Mouse (Mus musculus): ENCODE data around the gene Col24a1.
"Not testable (repeated sequence)": the region's sequence is repeated elsewhere in the genome, so short reads cannot be mapped to it uniquely, and the experiment has no call there.

Col24a1 gene

GRCm38 (mm10) chr3:145356865-145357487, 64.7 kb downstream of the Col24a1 start:
- DNase-seq (ENCODE audit: low spot score), result no peak

GRCm38 (mm10) chr3:145365227-145365626, 73.0 kb downstream of the Col24a1 start:
- DNase-seq (ENCODE audit: low spot score), result no peak

GRCm38 (mm10) chr3:145367176-145367717, 75.0 kb downstream of the Col24a1 start:
- no peak for DNase-seq (ENCODE audit: low spot score)

GRCm38 (mm10) chr3:145376298-145376697, 84.0 kb downstream of the Col24a1 start:
- no peak for DNase-seq (ENCODE audit: low spot score)

- no peak for DNase-seq (ENCODE audit: low spot score)
These were observed 90.8 kb downstream of the Col24a1 start for GRCm38 (mm10) chr3:145383095-145383494.

GRCm38 (mm10) chr3:145386434-145386833, 94.2 kb downstream of the Col24a1 start:
- no peak for DNase-seq (ENCODE audit: low spot score)

- no peak for DNase-seq (ENCODE audit: low spot score)
These were observed 98.4 kb downstream of the Col24a1 start for GRCm38 (mm10) chr3:145390681-145391080.

- no peak for DNase-seq (ENCODE audit: low spot score)
These were observed 99.9 kb downstream of the Col24a1 start for GRCm38 (mm10) chr3:145391986-145392659.

- DNase-seq (ENCODE audit: low spot score), result no peak
These were observed 106.9 kb downstream of the Col24a1 start for GRCm38 (mm10) chr3:145399173-145399572.

GRCm38 (mm10) chr3:145402257-145402656, 110.0 kb downstream of the Col24a1 start:
- no peak for DNase-seq (ENCODE audit: low spot score)

- no peak for DNase-seq (ENCODE audit: low spot score)
These were observed 110.7 kb downstream of the Col24a1 start for GRCm38 (mm10) chr3:145402994-145403393.

- DNase-seq (ENCODE audit: low spot score), result no peak
These were observed 115.8 kb downstream of the Col24a1 start for GRCm38 (mm10) chr3:145408045-145408444.

- DNase-seq (ENCODE audit: low spot score), result no peak
These were observed 119.9 kb downstream of the Col24a1 start for GRCm38 (mm10) chr3:145412137-145412536.

- no peak for DNase-seq (ENCODE audit: low spot score)
These were observed 122.1 kb downstream of the Col24a1 start for GRCm38 (mm10) chr3:145414362-145414761.

- no peak for DNase-seq (ENCODE audit: low spot score)
These were observed 125.5 kb downstream of the Col24a1 start for GRCm38 (mm10) chr3:145417809-145418208.

- DNase-seq (ENCODE audit: low spot score), result no peak
These were observed 128.1 kb downstream of the Col24a1 start for GRCm38 (mm10) chr3:145420421-145420820.

GRCm38 (mm10) chr3:145422044-145422443, 129.8 kb downstream of the Col24a1 start:
- no peak for DNase-seq (ENCODE audit: low spot score)

GRCm38 (mm10) chr3:145438352-145438751, 146.1 kb downstream of the Col24a1 start:
- no peak for DNase-seq (ENCODE audit: low spot score)

GRCm38 (mm10) chr3:145439086-145439485, 146.8 kb downstream of the Col24a1 start:
- no peak for DNase-seq (ENCODE audit: low spot score)

- DNase-seq (ENCODE audit: low spot score), result no peak
These were observed 148.7 kb downstream of the Col24a1 start for GRCm38 (mm10) chr3:145440993-145441392.

- DNase-seq (ENCODE audit: low spot score), result no peak
These were observed 150.0 kb downstream of the Col24a1 start for GRCm38 (mm10) chr3:145442268-145442667.

- DNase-seq (ENCODE audit: low spot score), result not testable (repeated sequence)
These were observed 150.9 kb downstream of the Col24a1 start for GRCm38 (mm10) chr3:145443167-145443566.

GRCm38 (mm10) chr3:145457039-145457438, 164.8 kb downstream of the Col24a1 start:
- DNase-seq (ENCODE audit: low spot score), result no peak
